Mouse (Mus musculus) kidney, embryonic 15.5 days (tissue): ENCODE results near the gene Cish. TPM values are rescaled to one million over a fixed set of nuclear protein-coding genes. Genes with fewer than 3 reads are reported as not detected.
"Not testable (repeated sequence)": the region's sequence is repeated elsewhere in the genome, so short reads cannot be mapped to it uniquely, and the experiment has no call there.

Source experiments
- ATAC-seq: fragments of 200-750 bp; cut with Nextera tagmentation; replicated peaks from 2 replicates; pipeline ENCODE4 v1.8.0; 2017; ENCODE audit warnings: moderate TSS enrichment; ENCODE audit not compliant: low FRiP score
- H3K27ac ChIP-seq: fragments of 300-500 bp; sonication (generic); 2 replicates; pipeline ENCODE4 v1.5.1; 2015; ENCODE audit warnings: mild to moderate bottlenecking, inconsistent platforms
- H3K27me3 ChIP-seq: fragments of 300-500 bp; sonication (generic); 2 replicates; pipeline ENCODE4 v1.6.1; 2015; ENCODE audit warnings: inconsistent platforms
- H3K36me3 ChIP-seq: fragments of 300-500 bp; sonication (generic); 2 replicates; pipeline ENCODE4 v1.6.1; 2015; ENCODE audit warnings: inconsistent platforms
- H3K4me1 ChIP-seq: fragments of 300-500 bp; sonication (generic); 2 replicates; pipeline ENCODE4 v1.6.1; 2015; ENCODE audit warnings: inconsistent platforms
- H3K4me2 ChIP-seq: fragments of 300-500 bp; sonication (generic); 2 replicates; pipeline ENCODE4 v1.6.1; 2015; ENCODE audit warnings: moderate library complexity, mild to moderate bottlenecking, inconsistent platforms
- H3K4me3 ChIP-seq: fragments of 300-500 bp; sonication (generic); replicated peaks from 2 replicates; pipeline ENCODE4 v1.5.1; 2015; ENCODE audit warnings: mild to moderate bottlenecking, inconsistent platforms
- H3K9ac ChIP-seq: fragments of 300-500 bp; sonication (generic); 2 replicates; pipeline ENCODE4 v1.6.1; 2015; ENCODE audit warnings: mild to moderate bottlenecking, inconsistent platforms
- H3K9me3 ChIP-seq: fragments of 300-500 bp; sonication (generic); replicated peaks from 2 replicates; pipeline ENCODE4 v1.6.1; 2016; ENCODE audit warnings: inconsistent platforms
- WGBS: fragments of 180-500 bp; shearing (Covaris S2); methylation state at CpG from one replicate; pipeline ENCODE4 v1.1.7; 2015; ENCODE audit warnings: mixed read lengths; 5-methylcytosine and 5-hydroxymethylcytosine counted together
- polyA plus RNA-seq: library from polyadenylated mRNA; unstranded; fragments of >200 nt; fragmentation: Nextera tagmentation; extraction: Ambion mirVana; gene quantifications from 2 replicates; pipeline ENCODE4 v1.2.1, GENCODE M21; 2015

Gene Cish
- polyA plus RNA-seq, 1 experiment from 2014 or later = 14.1 TPM

DNA sequence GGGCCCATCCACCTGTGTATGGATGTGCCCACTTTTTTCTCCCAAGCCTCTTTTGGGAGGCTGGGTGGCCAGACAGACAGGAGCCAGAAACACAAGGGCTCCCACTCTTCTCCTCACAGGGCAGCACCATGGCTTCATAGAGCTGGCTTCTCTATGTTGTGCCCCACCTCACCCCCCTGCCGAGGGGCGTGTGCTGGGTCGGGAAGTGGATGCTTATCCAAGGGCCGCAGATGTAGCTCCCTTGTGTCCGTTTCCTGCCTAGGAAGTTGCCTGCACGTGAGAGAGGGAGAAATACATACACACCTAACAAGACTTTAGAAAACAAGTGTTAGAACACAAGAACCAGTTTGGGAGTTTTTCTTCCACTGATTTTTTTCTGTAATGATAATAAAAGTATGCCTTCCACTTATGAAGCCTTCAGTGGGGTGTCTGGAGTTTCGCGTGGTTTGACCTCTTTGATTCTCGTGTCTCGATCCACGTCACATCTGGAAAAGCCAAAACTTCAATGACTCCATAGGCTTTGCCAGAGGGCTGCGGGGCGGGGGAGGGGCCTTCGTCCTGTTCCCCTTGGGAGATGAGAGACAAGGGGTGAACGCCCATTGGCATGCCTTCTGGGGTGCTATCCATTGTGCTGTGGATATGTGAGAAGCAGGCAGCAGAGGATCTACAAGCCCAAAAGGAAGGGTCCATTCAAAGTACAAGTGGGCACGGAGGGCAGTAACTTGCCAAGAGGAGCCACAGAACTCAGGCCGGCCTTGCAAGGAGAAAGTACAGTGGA is 5.9 kb downstream of the Cish start:
- Histone ChIP-seq H3K9me3 (no peaks in the 10 kb centered on the region), H3K4me1 (peaks cover 34% of the 10 kb centered on the region), H3K36me3 (peaks cover 23% of the 10 kb centered on the region), H3K4me3 (no peak overlapping the region), H3K27me3 (no peaks in the 10 kb centered on the region), H3K9ac (no peak overlapping the region), H3K27ac (no peak overlapping the region), H3K4me2 (no peak overlapping the region)
- WGBS = 78% methylated on average over 17 of the region's 17 CpGs
- no peak for ATAC-seq

DNA sequence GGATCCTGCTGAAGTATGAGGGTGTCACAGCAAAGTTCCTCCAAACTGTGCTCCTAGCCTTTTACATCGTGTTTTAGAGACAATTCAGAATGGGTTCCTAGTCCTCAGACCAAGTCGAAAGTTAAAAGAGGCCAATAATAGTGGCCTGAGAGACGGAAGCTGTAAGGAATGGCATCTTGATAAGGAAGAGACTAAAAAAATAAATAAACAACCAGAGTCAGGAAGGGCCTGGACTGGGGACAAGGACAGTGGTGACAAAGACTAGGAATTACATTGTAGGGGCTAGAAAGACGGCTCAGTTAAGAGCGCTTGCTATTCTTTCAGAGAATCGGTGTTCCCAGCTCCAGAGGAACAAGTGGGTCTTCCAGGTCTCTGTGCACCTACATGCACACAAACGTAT is 6.8 kb downstream of the Cish start:
- Histone ChIP-seq H3K27me3 (no peaks in the 10 kb centered on the region), H3K9me3 (no peaks in the 10 kb centered on the region), H3K4me2 (no peak overlapping the region), H3K36me3 (peaks cover 23% of the 10 kb centered on the region), H3K27ac (no peak overlapping the region), H3K4me1 (peaks cover 34% of the 10 kb centered on the region), H3K9ac (no peak overlapping the region), H3K4me3 (no peak overlapping the region)
- ATAC-seq = no peak
- WGBS = 69% methylated on average over 7 of the region's 7 CpGs

DNA sequence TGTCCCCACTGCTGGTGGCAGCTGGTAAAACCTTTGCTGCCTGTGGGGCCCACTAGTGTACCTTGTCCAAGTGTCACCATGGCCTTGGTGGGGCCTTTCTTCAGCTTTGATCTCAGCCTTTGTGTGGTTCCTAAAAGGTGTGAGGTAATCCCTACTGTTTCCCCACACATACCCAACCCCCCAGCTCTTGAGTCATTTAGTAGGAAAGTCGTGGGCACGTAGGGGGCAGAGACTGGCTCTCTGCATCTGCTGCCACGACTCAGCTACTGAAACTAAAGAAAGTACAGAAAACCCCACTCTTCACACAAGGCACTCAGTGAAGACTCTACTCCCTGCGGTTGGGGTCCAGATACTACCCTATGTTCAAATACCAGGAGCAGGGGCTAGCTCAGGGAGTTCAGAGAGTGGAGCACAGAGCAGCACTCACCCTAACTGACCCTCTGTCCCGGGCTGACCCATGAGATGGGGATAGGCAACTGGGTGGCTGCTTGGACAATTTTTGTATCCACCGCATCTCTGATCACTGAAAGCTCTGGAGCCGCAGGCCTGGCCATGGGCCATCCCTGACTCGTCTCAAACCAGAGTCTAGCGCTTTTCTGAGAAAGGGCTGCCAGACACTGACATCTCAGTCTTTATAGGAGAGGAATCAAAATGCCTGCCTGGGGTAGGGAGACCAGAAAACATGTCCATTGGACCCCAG is 7.4 kb downstream of the Cish start:
- 79% methylated on average over 9 of the region's 9 CpGs for WGBS
- Histone ChIP-seq H3K27ac (no peak overlapping the region), H3K4me1 (peaks cover 35% of the 10 kb centered on the region)

DNA sequence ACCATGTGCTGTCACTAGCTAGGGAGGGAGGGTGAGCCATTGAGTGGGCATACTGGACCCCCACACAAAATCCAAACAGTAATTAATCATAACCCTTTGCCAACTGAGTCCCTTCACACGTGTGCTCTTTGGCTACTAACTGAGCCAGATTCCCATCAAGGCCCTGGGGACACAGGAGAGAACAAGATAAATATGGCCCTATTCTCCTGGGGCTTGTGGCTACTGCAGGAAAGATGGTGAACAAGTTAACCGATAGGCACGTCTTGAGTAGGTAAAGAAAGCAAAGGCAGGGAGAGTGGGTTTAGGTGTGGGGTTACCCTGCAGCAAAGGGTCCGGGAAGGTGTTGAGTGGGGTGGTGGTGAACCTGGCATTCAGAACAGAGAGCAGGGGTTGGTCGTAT is 8.1 kb downstream of the Cish start:
- Histone ChIP-seq H3K4me3 (no peak overlapping the region), H3K4me1 (peaks cover 35% of the 10 kb centered on the region), H3K36me3 (peaks cover 23% of the 10 kb centered on the region), H3K27me3 (no peaks in the 10 kb centered on the region), H3K4me2 (no peak overlapping the region), H3K9me3 (no peaks in the 10 kb centered on the region), H3K27ac (no peak overlapping the region), H3K9ac (no peak overlapping the region)
- no peak for ATAC-seq
- 68% methylated on average over 5 of the region's 5 CpGs for WGBS

More for the DNA sequence above, 7.4 kb downstream of the Cish start:
- Histone ChIP-seq H3K36me3 (peaks cover 23% of the 10 kb centered on the region), H3K9ac (no peak overlapping the region), H3K9me3 (no peaks in the 10 kb centered on the region), H3K4me2 (no peak overlapping the region), H3K4me3 (no peak overlapping the region), H3K27me3 (no peaks in the 10 kb centered on the region)
- ATAC-seq = no peak

DNA sequence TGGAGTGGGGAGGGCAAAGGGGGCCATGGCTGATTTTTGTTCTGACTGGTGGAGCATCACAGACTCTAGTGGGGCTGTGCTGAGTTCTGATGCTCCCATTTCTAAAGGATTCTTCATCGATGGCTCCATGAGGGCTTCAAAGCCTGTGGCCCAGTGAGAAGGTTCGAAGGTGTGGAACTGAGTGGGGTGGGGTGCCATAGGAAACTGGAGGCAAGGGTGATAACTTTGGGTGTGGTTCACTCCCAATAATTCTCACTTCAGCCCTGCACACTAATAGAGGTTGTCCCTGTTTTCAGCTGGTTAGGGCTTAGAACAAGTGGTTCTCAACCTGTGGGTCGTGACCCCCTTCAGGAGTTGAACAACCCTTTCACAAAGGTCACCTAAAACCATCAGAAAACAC is 8.6 kb downstream of the Cish start:
- Histone ChIP-seq H3K4me2 (no peak overlapping the region), H3K27me3 (no peaks in the 10 kb centered on the region), H3K4me1 (peaks cover 35% of the 10 kb centered on the region), H3K27ac (no peak overlapping the region), H3K4me3 (no peak overlapping the region), H3K9me3 (no peaks in the 10 kb centered on the region), H3K9ac (no peak overlapping the region), H3K36me3 (peaks cover 23% of the 10 kb centered on the region)
- 88% methylated on average over 3 of the region's 3 CpGs for WGBS
- no peak for ATAC-seq

DNA sequence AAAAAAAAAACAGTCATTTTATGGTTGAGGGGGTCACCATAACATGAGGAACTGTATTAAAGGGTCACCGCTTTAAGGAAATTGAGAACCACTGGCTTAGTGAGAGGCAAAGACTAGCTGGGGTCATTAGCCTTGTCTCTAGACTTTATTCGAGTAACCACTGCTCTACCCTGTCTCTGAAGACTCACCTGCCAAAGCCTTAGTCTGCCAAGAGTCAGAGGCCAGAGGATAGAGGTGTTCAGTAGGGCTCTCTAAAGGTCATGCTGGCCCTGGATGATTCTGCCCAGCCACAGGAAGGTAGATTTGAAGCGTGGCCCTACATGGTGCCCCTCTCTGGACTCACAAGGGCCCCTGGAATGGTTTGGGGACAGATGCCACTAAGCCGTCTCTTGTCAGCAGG is 9.2 kb downstream of the Cish start:
- ATAC-seq = no peak
- H3K4me3 ChIP-seq = no peak overlapping the region
- no peaks in the 10 kb centered on the region for H3K27me3 ChIP-seq
- 75% methylated on average over 4 of the region's 4 CpGs for WGBS
- H3K27ac ChIP-seq = peak overlapping the region; percentile 80
- no peak overlapping the region for H3K9ac ChIP-seq
- H3K9me3 ChIP-seq = no peaks in the 10 kb centered on the region
- H3K4me1 ChIP-seq = peaks cover 41% of the 10 kb centered on the region
- peaks cover 23% of the 10 kb centered on the region for H3K36me3 ChIP-seq
- no peak overlapping the region for H3K4me2 ChIP-seq

DNA sequence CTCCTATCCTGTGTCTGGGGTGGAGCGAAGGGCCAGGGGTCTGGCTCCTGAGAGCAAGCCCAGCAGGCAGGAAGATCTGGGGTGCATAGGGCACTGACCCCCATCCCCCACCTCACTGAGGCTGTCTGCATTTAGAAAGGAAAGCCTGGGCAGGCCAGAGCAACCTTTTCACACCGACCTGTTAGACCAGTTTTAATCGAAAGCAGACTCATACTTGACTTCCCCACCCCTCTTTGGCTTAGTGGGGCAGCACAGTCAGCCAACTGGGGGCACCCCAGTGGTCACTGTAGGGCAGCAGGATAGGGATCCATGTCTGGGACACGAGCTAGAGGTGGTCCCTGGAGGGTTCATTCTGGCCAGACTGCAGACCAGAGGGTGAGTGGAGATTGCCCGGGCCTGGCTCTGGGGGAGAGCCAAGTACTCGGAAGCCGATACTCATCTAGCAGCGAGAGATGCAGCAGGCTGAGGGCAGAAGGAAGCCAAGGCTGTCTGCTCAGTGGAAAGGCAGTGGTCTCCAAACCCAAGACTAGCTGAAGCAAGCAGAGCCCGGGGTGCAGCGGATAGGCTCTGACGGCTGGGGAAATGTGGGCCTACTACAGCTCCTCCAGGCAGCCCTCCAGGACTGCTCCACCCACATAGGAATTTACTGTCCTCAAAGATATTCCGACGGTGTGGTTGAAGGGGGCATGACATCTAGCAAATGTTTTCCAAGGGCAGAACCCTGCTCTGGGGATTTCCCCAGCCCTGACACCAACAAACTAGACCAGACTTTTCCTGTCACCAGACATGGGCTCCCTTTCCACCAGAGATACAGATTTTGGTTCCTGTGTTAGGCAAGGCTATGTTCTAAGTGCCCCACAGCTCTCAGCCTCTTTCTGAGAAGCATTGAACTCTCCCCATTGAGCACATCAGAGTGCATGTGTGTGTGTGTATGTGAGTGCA is 10.0 kb downstream of the Cish start:
- no peak overlapping the region for H3K9ac ChIP-seq
- ATAC-seq = no peak
- no peaks in the 10 kb centered on the region for H3K9me3 ChIP-seq

DNA sequence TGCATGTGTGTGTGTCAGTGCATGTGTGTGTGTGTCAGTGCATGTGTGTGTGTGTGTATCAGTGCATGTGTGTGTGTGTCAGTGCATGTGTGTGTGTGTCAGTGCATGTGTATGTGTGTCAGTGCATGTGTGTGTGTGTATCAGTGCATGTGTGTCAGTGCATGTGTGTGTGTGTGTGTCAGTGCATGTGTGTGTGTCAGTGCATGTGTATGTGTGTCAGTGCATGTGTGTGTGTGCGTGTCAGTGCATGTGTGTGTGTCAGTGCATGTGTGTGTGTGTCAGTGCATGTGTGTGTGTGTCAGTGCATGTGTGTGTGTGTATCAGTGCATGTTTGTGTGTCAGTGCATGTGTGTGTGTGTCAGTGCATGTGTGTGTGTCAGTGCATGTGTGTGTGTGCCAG is 10.8 kb downstream of the Cish start:
- H3K4me2 ChIP-seq, H3K9ac ChIP-seq, H3K4me3 ChIP-seq, H3K9me3 ChIP-seq, H3K27me3 ChIP-seq, ATAC-seq, H3K36me3 ChIP-seq: not testable (repeated sequence)
- WGBS = 100% methylated on average over 1 of the region's 1 CpGs
- Histone ChIP-seq H3K4me1 (peaks cover 41% of the 10 kb centered on the region), H3K27ac (peak overlapping the region; percentile 92; the same call in 1 of the 2 replicates)

More for the DNA sequence above, 10.0 kb downstream of the Cish start:
- Histone ChIP-seq H3K4me3 (no peak overlapping the region), H3K4me2 (no peak overlapping the region), H3K36me3 (peaks cover 14% of the 10 kb centered on the region), H3K4me1 (peaks cover 41% of the 10 kb centered on the region), H3K27me3 (no peaks in the 10 kb centered on the region), H3K27ac (peak overlapping the region; percentile 80)
- 50% methylated on average over 13 of the region's 13 CpGs for WGBS

DNA sequence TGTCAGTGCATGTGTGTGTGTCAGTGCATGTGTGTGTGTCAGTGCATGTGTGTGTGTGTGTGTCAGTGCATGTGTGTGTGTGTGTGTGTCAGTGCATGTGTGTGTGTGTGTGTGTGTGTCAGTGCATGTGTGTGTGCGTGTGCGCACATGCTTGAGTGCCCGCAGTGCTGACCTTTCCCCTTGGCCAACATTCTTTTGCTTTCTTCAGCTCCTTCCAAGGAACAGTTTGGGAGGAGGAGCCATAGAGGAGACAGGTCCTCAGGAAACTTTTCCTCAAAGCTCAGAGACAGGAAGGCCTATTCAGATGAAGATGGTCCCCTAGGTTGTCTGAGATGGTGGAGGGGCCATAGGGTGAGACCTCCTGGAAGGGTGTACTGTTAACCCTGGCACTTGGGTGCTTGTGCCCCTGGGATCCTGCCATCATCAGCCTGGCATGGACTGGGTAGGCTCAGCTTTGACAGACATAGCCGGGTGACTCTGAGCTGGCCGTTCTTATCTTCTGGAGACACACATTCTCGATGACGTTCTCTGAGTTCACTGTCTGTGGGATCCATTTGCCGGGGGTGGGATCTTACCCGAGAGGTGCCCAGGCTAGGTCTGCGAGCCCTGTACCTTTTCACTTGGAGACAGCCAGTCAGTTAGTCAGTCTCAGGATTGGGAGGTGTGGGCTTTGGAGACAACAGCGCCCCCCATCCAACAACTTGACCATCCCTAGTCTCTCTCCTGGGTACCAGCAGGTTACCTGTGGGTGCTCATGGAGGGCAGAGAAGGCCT is 11.5 kb downstream of the Cish start:
- no peaks in the 10 kb centered on the region for H3K27me3 ChIP-seq
- peaks cover 41% of the 10 kb centered on the region for H3K4me1 ChIP-seq
- no peak overlapping the region for H3K4me3 ChIP-seq
- WGBS = 68% methylated on average over 11 of the region's 11 CpGs
- no peak overlapping the region for H3K9ac ChIP-seq
- no peaks in the 10 kb centered on the region for H3K9me3 ChIP-seq
- H3K36me3 ChIP-seq = peaks cover under 1% of the 10 kb centered on the region; the same call in 1 of the 2 replicates
- ATAC-seq = peak; percentile 47
- H3K27ac ChIP-seq = peak overlapping the region; percentile 92
- H3K4me2 ChIP-seq = peak overlapping the region; percentile 33

DNA sequence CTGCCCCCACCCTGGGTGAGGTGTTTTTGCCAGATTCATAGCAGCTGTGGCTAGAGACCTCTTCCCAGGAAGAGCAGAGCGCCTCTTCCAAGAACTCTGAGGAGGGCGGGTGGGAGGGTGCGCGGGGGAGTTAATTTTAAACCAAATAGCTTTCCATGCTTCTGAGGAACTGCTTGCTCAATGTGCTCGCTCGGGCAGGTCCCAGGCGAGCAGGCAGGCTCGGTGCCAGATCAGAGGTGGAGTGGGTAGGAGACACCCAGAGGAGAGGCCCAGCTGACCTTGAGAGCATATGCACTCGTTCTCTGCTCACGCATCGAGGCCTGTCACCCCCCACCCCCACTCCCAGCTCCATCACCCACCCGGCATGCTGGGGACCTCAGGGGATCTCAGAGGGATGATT is 12.1 kb downstream of the Cish start:
- Histone ChIP-seq H3K36me3 (no peaks in the 10 kb centered on the region), H3K9me3 (no peaks in the 10 kb centered on the region), H3K4me1 (peaks cover 41% of the 10 kb centered on the region), H3K4me2 (peak overlapping the region; percentile 33), H3K4me3 (no peak overlapping the region), H3K9ac (no peak overlapping the region), H3K27ac (peak overlapping the region; percentile 92), H3K27me3 (no peaks in the 10 kb centered on the region)
- 25% methylated on average over 12 of the region's 12 CpGs for WGBS
- ATAC-seq = peak; percentile 89

DNA sequence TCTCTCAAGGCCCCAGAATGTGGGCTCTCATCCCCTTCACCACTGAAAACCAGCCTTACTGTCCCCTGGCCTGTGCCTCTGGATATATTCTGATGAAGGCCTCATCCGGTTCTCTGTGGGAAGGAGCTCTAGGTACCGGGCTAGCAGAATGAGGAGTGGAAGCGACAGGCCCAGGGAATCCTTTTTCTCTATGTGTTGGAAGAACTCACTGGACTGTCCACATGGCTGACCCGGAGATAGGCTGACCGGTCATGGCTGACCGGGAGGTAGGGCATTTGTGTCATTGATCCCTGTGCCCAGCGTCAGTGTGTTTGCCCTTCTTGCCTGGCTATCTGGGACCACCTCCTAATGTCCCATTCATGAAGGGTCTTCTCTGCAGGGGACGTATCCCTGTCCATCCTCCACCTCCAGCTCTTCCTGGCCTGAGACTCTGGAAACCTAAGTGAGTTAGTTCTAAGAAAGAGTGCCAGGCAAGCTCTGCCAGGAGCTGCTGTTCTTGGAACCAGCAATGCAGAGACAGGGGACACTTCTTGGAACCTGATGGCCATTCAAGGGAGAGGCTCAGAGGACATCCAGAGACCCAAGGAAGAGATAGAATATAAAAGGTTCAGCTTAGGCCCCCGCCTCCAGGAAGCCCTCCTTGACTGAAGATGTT is 12.6 kb downstream of the Cish start:
- peak overlapping the region; percentile 33 for H3K4me2 ChIP-seq

More for the DNA sequence above, 12.6 kb downstream of the Cish start:
- Histone ChIP-seq H3K9me3 (no peaks in the 10 kb centered on the region), H3K27me3 (no peaks in the 10 kb centered on the region), H3K36me3 (no peaks in the 10 kb centered on the region), H3K4me3 (no peak overlapping the region), H3K9ac (no peak overlapping the region), H3K4me1 (peaks cover 44% of the 10 kb centered on the region), H3K27ac (peak overlapping the region; percentile 92)
- 66% methylated on average over 9 of the region's 9 CpGs for WGBS
- 0 out of 2 replicates have a peak, but pooled peaks have one; percentile 9 for ATAC-seq
